Mouse (Mus musculus) intestine, embryonic 15.5 days (tissue): Measurements from ENCODE around the gene 4921517D22Rik. TPM values are rescaled to one million over a fixed set of nuclear protein-coding genes. Genes with fewer than 3 reads are reported as not detected.

ENCODE experiments used
- polyA plus RNA-seq: library from polyadenylated mRNA; unstranded; fragments of >200 nt; fragmentation: Nextera tagmentation; extraction: Ambion mirVana; gene quantifications from 2 replicates; pipeline ENCODE4 v1.2.1, GENCODE M21; 2015

Gene 4921517D22Rik
- polyA plus RNA-seq, 1 experiment from 2014 or later, result not detected

Other genes starting within 250 kb of the 4921517D22Rik start
- 15.7 and 15.8 TPM in 2 replicates for gene Agtpbp1, start 108.9 kb downstream of the 4921517D22Rik start, polyA plus RNA-seq
- 67.4 and 70.6 TPM in 2 replicates for gene Naa35, start 108.8 kb downstream of the 4921517D22Rik start, polyA plus RNA-seq
- 81.8 and 86.9 TPM in 2 replicates for gene Golm1, start 18.3 kb downstream of the 4921517D22Rik start, polyA plus RNA-seq
- gene Spata31d1a, start 16.2 kb upstream of the 4921517D22Rik start, polyA plus RNA-seq, result 0.03 TPM in 1 of 2 replicates, not detected in the other
- gene Spata31d1b, start 18.2 kb upstream of the 4921517D22Rik start, polyA plus RNA-seq, result not detected in 2 replicates
- gene Spata31d1d, start 37.6 kb upstream of the 4921517D22Rik start, polyA plus RNA-seq, result not detected in 2 replicates
- gene 1700014D04Rik, start 52.6 kb upstream of the 4921517D22Rik start, polyA plus RNA-seq, result not detected in 2 replicates
- 114 and 117 TPM in 2 replicates for gene Isca1, start 75.7 kb upstream of the 4921517D22Rik start, polyA plus RNA-seq
- gene Gm49354, start 88.1 kb upstream of the 4921517D22Rik start, polyA plus RNA-seq, result not detected in 2 replicates
- gene Tut7, start 129.0 kb upstream of the 4921517D22Rik start, polyA plus RNA-seq, result 41.7 and 43.6 TPM in 2 replicates